Mouse (Mus musculus) MEL (cell line): ENCODE results near the gene Ndufaf8. TPM values are rescaled to one million over a fixed set of nuclear protein-coding genes. Genes with fewer than 3 reads are reported as not detected.
A peak's percentile ranks its signal among the peaks of the same experiment; 100 is the strongest.

Experiments used
- DNase-seq: peaks from one replicate; pipeline ENCODE4 v3.0.0; 2011; ENCODE audit warnings: low read depth, low spot score
- H3K27ac ChIP-seq: 2 replicates; pipeline ENCODE4 v1.5.1; 2012; ENCODE audit warnings: low read depth, mild to moderate bottlenecking, control low read depth, low read length, moderate library complexity; ENCODE audit not compliant: control insufficient read depth
- H3K27me3 ChIP-seq, 2 experiments: fragments of 150-350 bp in 1 of 2; sonication (generic) in 1 of 2; 2 replicates each; pipeline ENCODE4 v1.6.1; 2012; ENCODE audit warnings: low read length in 2 of 2, mild to moderate bottlenecking in 2 of 2, improper control_type of control experiment in 1 of 2, moderate library complexity in 1 of 2; ENCODE audit not compliant: insufficient read depth in 2 of 2, control insufficient read depth in 1 of 2
- H3K36me3 ChIP-seq, 2 experiments: 2 replicates each; pipeline ENCODE4 v1.6.1; 2012 to 2014; ENCODE audit warnings: low read length in 2 of 2, improper control_type of control experiment in 1 of 2, inconsistent platforms in 1 of 2, mild to moderate bottlenecking in 1 of 2; ENCODE audit not compliant: insufficient read depth in 2 of 2, control insufficient read depth in 1 of 2
- H3K4me1 ChIP-seq, 2 experiments: fragments of 150-350 bp in 1 of 2; sonication (generic) in 1 of 2; 2 replicates each; pipeline ENCODE4 v1.6.1; 2012; ENCODE audit warnings: low read length in 2 of 2, improper control_type of control experiment in 1 of 2, mild to moderate bottlenecking in 1 of 2; ENCODE audit not compliant: insufficient read depth in 2 of 2, control insufficient read depth in 1 of 2
- H3K4me3 ChIP-seq, 2 experiments: fragments of 150-350 bp in 1 of 2; sonication (generic) in 1 of 2; 2 replicates each; pipeline ENCODE4 v1.5.1; 2012; ENCODE audit warnings: low read depth in 2 of 2, low read length in 2 of 2, mild to moderate bottlenecking in 2 of 2, moderate library complexity in 2 of 2, control low read depth in 1 of 2, improper control_type of control experiment in 1 of 2; ENCODE audit not compliant: control insufficient read depth in 1 of 2, insufficient read depth in 1 of 2
- H3K79me2 ChIP-seq: 2 replicates; pipeline ENCODE4 v1.6.1; 2012; ENCODE audit warnings: mild to moderate bottlenecking, low read length, moderate library complexity; ENCODE audit not compliant: control insufficient read depth, poor library complexity, insufficient read depth
- H3K9ac ChIP-seq: 2 replicates; pipeline ENCODE4 v1.6.1; 2012; ENCODE audit warnings: low read depth, mild to moderate bottlenecking, control low read depth, low read length, moderate library complexity; ENCODE audit not compliant: control insufficient read depth, poor library complexity, severe bottlenecking
- H3K9me3 ChIP-seq: fragments of 150-350 bp; sonication (generic); replicated peaks from 2 replicates; pipeline ENCODE4 v1.6.1; 2012; ENCODE audit warnings: mild to moderate bottlenecking, low read length, improper control_type of control experiment, moderate library complexity; ENCODE audit not compliant: insufficient read depth
- CHD1 ChIP-seq: IDR thresholded peaks from 2 replicates; pipeline ENCODE4 v1.6.1; 2012; ENCODE audit warnings: low read depth, mild to moderate bottlenecking, inconsistent platforms, low read length, improper control_type of control experiment
- CHD2 ChIP-seq: IDR thresholded peaks from 2 replicates; pipeline ENCODE4 v1.6.1; 2011; ENCODE audit warnings: low read length, improper control_type of control experiment
- ELF1 ChIP-seq: IDR thresholded peaks from 2 replicates; pipeline ENCODE4 v1.6.1; 2014; ENCODE audit warnings: low read depth, mild to moderate bottlenecking, inconsistent platforms, low read length, improper control_type of control experiment, moderate library complexity
- EP300 ChIP-seq, 2 experiments: IDR thresholded peaks; 2 replicates each; pipeline ENCODE4 v1.6.1; 2011; ENCODE audit warnings: improper control_type of control experiment in 2 of 2, low read length in 2 of 2, low read depth in 1 of 2, mild to moderate bottlenecking in 1 of 2
- HCFC1 ChIP-seq: IDR thresholded peaks from 2 replicates; pipeline ENCODE4 v1.6.1; 2012; ENCODE audit warnings: low read depth, mild to moderate bottlenecking, inconsistent platforms, low read length, improper control_type of control experiment, moderate library complexity
- JUND ChIP-seq: IDR thresholded peaks from 2 replicates; pipeline ENCODE4 v1.6.1; 2011; ENCODE audit warnings: low read depth, mild to moderate bottlenecking, improper control_type of control experiment, low read length
- KAT2A ChIP-seq: conservative IDR thresholded peaks from 2 replicates; pipeline ENCODE4 v1.6.1; 2012; ENCODE audit warnings: low read depth, low read length, improper control_type of control experiment, inconsistent platforms
- MAX ChIP-seq: IDR thresholded peaks from 2 replicates; pipeline ENCODE4 v1.6.1; 2011; ENCODE audit warnings: low read length, improper control_type of control experiment
- MXI1 ChIP-seq: IDR thresholded peaks from 2 replicates; pipeline ENCODE4 v1.6.1; 2011; ENCODE audit warnings: mild to moderate bottlenecking, low read depth, low read length, improper control_type of control experiment
- MYC ChIP-seq: IDR thresholded peaks from 2 replicates; pipeline ENCODE4 v1.6.1; 2011; ENCODE audit warnings: low read depth, mild to moderate bottlenecking, low read length, improper control_type of control experiment, moderate library complexity
- NELFE ChIP-seq: IDR thresholded peaks from 2 replicates; pipeline ENCODE4 v1.6.1; 2011; ENCODE audit warnings: low read depth, low read length, improper control_type of control experiment
- NRF1 ChIP-seq: IDR thresholded peaks from 2 replicates; pipeline ENCODE4 v1.6.1; 2014; ENCODE audit warnings: low read depth, mild to moderate bottlenecking, inconsistent platforms, low read length, improper control_type of control experiment, moderate library complexity; ENCODE audit not compliant: poor library complexity, insufficient read depth, severe bottlenecking
- POLR2A ChIP-seq, 2 experiments: IDR thresholded peaks; 2 replicates each; pipeline ENCODE4 v1.6.1; 2011 to 2012; ENCODE audit warnings: low read length in 2 of 2, mild to moderate bottlenecking in 2 of 2, control low read depth in 1 of 2, improper control_type of control experiment in 1 of 2, low read depth in 1 of 2, moderate library complexity in 1 of 2; ENCODE audit not compliant: control insufficient read depth in 1 of 2, insufficient read depth in 1 of 2, poor library complexity in 1 of 2
- POLR2AphosphoS2 ChIP-seq: IDR thresholded peaks from 2 replicates; pipeline ENCODE4 v1.6.1; 2011; ENCODE audit warnings: low read length, improper control_type of control experiment
- RAD21 ChIP-seq: IDR thresholded peaks from 2 replicates; pipeline ENCODE4 v1.6.1; 2011; ENCODE audit warnings: mild to moderate bottlenecking, low read depth, low read length, improper control_type of control experiment
- RCOR1 ChIP-seq: IDR thresholded peaks from 2 replicates; pipeline ENCODE4 v1.6.1; 2012; ENCODE audit warnings: low read depth, mild to moderate bottlenecking, inconsistent platforms, low read length, improper control_type of control experiment
- SIN3A ChIP-seq: IDR thresholded peaks from 2 replicates; pipeline ENCODE4 v1.6.1; 2012; ENCODE audit warnings: low read length, improper control_type of control experiment, inconsistent platforms
- SMC3 ChIP-seq: IDR thresholded peaks from 2 replicates; pipeline ENCODE4 v1.6.1; 2011; ENCODE audit warnings: low read depth, low read length, improper control_type of control experiment
- TBP ChIP-seq: IDR thresholded peaks from 2 replicates; pipeline ENCODE4 v1.8.0; 2011; ENCODE audit warnings: low read depth, low read length, improper control_type of control experiment
- UBTF ChIP-seq: IDR thresholded peaks from 2 replicates; pipeline ENCODE4 v1.6.1; 2012; ENCODE audit warnings: low read depth, mild to moderate bottlenecking, inconsistent platforms, low read length, improper control_type of control experiment, moderate library complexity, borderline replicate concordance; ENCODE audit not compliant: insufficient read depth
- ZC3H11A ChIP-seq: IDR thresholded peaks from 2 replicates; pipeline ENCODE4 v1.6.1; 2012; ENCODE audit warnings: low read depth, mild to moderate bottlenecking, inconsistent platforms, low read length, improper control_type of control experiment
- ZMIZ1 ChIP-seq: IDR thresholded peaks from 2 replicates; pipeline ENCODE4 v1.6.1; 2012; ENCODE audit warnings: low read depth, mild to moderate bottlenecking, inconsistent platforms, low read length, improper control_type of control experiment, moderate library complexity
- polyA plus RNA-seq, 2 experiments: library from polyadenylated mRNA; stranded (reverse) in 1 of 2; unstranded in 1 of 2; fragments of >175 nt in 1 of 2; fragments of >200 nt in 1 of 2; gene quantifications; 2 replicates each; pipeline versions ENCODE4 v1.2.1 to v1.2.4; 2012; ENCODE audit warnings: low replicate concordance in 2 of 2, low read depth in 1 of 2; ENCODE audit not compliant: insufficient read length in 2 of 2, insufficient read depth in 1 of 2, missing spikeins in 1 of 2
- total RNA-seq: library from RNA; depleted of rRNA; stranded (reverse); fragments of 300-350 nt; gene quantifications from 2 replicates; pipeline ENCODE4 v1.2.3, GENCODE M21; 2012; rRNA removed

The Ndufaf8 gene
- total RNA-seq: 99.2 and 120 TPM in 2 replicates
- 10 to 100 TPM in 1 of 2 experiments, not detected in 1; 77.6 TPM for polyA plus RNA-seq

DNA sequence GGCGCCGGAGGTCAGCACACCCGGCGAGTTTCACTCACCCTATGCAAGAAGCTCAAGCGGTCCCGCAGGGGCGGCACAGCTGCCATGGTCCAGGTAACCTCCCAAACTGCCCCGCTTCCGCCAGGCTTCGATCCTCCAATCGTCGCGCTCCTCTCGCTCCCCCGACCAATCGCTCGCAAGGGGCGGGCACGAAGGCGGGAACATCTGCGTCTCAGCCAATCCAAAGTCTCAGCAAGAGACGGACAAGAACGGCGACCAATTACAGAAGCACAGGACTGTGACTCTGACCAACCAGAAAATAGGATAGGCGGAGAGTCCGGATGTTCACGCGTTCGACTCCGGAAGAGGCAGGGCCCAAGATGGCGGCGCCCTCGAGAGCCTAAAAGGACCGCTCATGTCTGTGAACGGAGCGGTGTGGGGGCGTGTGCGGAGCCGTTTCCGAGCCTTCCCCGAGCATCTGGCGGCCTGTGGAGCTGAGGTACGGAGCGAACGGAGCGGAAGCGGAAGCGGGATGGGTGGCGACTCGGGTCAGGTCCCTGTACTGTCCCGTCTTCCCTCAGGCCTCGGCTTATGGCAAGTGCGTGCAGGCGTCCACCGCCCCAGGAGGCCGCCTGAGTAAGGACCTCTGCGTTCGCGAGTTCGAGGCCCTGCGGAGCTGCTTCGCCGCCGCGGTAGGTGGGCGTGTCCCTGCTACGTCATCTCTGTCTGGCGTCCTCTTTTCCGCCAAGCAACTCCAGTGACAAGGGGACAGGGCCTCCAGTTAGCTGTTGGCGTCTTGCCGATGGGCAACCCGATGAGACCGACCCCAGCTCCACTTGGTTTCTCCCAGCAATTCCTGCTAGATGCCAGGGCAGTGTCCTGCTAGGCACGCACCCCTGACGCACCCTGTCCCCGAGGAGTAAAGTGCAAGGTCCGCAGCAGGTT lies at the start of gene Ndufaf8, which contains the start of gene Tepsin:
Ndufaf8 (plus strand) TSS at position 341 of the 924 bp plus-strand sequence.
Tepsin (minus strand) TSS at position 144 of the 924 bp plus-strand sequence.
- Histone ChIP-seq H3K4me3 (peak within 1 kb of the TSS; percentile 76 to 86), H3K9ac (peak within 1 kb of the TSS; percentile 87), H3K27ac (peak within 1 kb of the TSS; percentile 89), H3K79me2 (peaks cover 11% of the 10 kb centered on the region), H3K9me3 (no peaks in the 10 kb centered on the region), H3K4me1 (peaks cover 0 to 7% of the 10 kb centered on the region in 2 experiments; a peak in 3 of 4 replicates), H3K27me3 (no peaks in the 10 kb centered on the region), H3K36me3 (peaks cover 0 to 5% of the 10 kb centered on the region in 2 experiments; a peak in 2 of 4 replicates)
- TF ChIP-seq SMC3 (no peak), RCOR1 (no peak), ELF1 (peak; percentile 96), HCFC1 (peak; percentile 92), MYC (peak; percentile 80; the same call in 1 of the 2 replicates), ZC3H11A (no peak), KAT2A (peak; percentile 92), EP300 (IDR thresholded peaks at IDR 0.05; ENCODE audit: low read depth in 1 of 2, low read length in 2 of 2) (no peak), CHD2 (peak; percentile 97), RAD21 (no peak), NRF1 (peak; percentile 53; the same call in 1 of the 2 replicates), NELFE (peak; percentile 89), TBP (peak; percentile 76; the same call in 1 of the 2 replicates), CHD1 (no peak), MAX (peak; percentile 49; the same call in 1 of the 2 replicates), POLR2A (IDR thresholded peaks at IDR 0.05; ENCODE audit: control insufficient read depth in 1 of 2, insufficient read depth in 1 of 2, low read depth in 1 of 2, low read length in 2 of 2, poor library complexity in 1 of 2) (peak; percentile 86 to 91), SIN3A (peak; percentile 97), ZMIZ1 (peak; percentile 62; the same call in 1 of the 2 replicates), UBTF (0 out of 2 replicates have a peak, but pooled peaks have one; percentile 51), POLR2AphosphoS2 (0 out of 2 replicates have a peak, but pooled peaks have one; percentile 56), JUND (no peak), MXI1 (peak; percentile 97)
- peak; percentile 99 for DNase-seq
